Mouse (Mus musculus) lung, adult 2 months (tissue): ENCODE data around the gene P3h2. TPM values are rescaled to one million over a fixed set of nuclear protein-coding genes. Genes with fewer than 3 reads are reported as not detected.

Source experiments
- DNase-seq: peaks from one replicate; pipeline ENCODE4 v3.0.0; 2022
- H3K4me1 ChIP-seq: fragments of 200-500 bp; 2 replicates; pipeline ENCODE4 v1.6.1; 2011; ENCODE audit warnings: low read length; ENCODE audit not compliant: control insufficient read depth, insufficient read depth
- H3K4me3 ChIP-seq: fragments of 200-500 bp; replicated peaks from 2 replicates; pipeline ENCODE3; 2011; ENCODE audit warnings: low read depth, mild to moderate bottlenecking, control low read depth, low read length; ENCODE audit errors: extremely low read depth
- CTCF ChIP-seq: fragments of 200-500 bp; IDR thresholded peaks from 2 replicates; pipeline ENCODE4 v1.5.1; 2011; ENCODE audit warnings: mild to moderate bottlenecking, low read length, control low read depth; ENCODE audit not compliant: insufficient read depth
- POLR2A ChIP-seq: fragments of 200-500 bp; IDR thresholded peaks from 2 replicates; pipeline ENCODE4 v1.6.1; 2011; ENCODE audit warnings: low read depth, mild to moderate bottlenecking, control low read depth, low read length, borderline replicate concordance; ENCODE audit errors: extremely low read depth
- WGBS: fragments of 180-500 bp; shearing (Covaris S2); methylation state at CpG from one replicate; pipeline ENCODE4 v1.1.7; 2018; 5-methylcytosine and 5-hydroxymethylcytosine counted together
- polyA plus RNA-seq: library from polyadenylated mRNA; depleted of rRNA; stranded (reverse); fragments of >200 nt; gene quantifications from 2 replicates; pipeline ENCODE4 v1.2.3, GENCODE M21; 2012

Gene P3h2
- polyA plus RNA-seq, 1 experiment: 6.0 TPM

- no peak for DNase-seq
- 24% methylated on average over 1 of the region's 1 CpGs for WGBS
- H3K4me1 ChIP-seq: peaks cover 4% of the 10 kb centered on the region
- TF ChIP-seq CTCF: no peak
- TF ChIP-seq POLR2A: no peak
- H3K4me3 ChIP-seq: no peak overlapping the region
Measured at GRCm38 (mm10) chr16:25948067-25948466, 157.5 kb downstream of the P3h2 start.

GRCm38 (mm10) chr16:25945151-25945955, 160.2 kb downstream of the P3h2 start:
- H3K4me3 ChIP-seq: no peak overlapping the region
- TF ChIP-seq POLR2A (no peak), CTCF (0 out of 2 replicates have a peak, but pooled peaks have one; percentile 2)
- peaks cover 4% of the 10 kb centered on the region for H3K4me1 ChIP-seq
- 19% methylated on average over 12 of the region's 12 CpGs for WGBS
- DNase-seq: peak; percentile 29

DNA sequence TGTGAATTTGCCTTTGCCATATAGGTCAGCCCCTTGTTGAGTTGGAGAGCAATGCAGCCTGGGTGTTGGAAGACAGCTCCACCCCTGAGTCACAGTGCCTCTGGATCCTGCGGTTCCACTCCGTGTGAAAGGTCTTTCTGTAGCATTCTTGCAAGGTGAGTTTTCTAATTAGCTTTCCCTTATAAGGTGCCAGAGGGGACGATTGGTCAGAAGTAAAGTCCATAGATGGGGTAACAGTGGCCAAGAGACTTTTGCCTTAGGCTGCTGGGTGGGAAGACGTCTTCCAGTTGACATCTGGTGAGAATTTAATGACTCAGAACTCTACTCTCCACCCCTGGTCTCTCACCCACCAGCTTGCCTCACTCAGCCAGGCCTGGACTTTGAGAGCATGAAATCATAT, 163.3 kb downstream of the P3h2 start:
- 55% methylated on average over 4 of the region's 4 CpGs for WGBS
- no peak for DNase-seq
- TF ChIP-seq CTCF: no peak
- TF ChIP-seq POLR2A: no peak
- Histone ChIP-seq H3K4me3 (no peak overlapping the region), H3K4me1 (peaks cover 4% of the 10 kb centered on the region)

GRCm38 (mm10) chr16:25934181-25934580, 171.4 kb downstream of the P3h2 start:
- Histone ChIP-seq H3K4me1 (no peaks in the 10 kb centered on the region), H3K4me3 (no peak overlapping the region)
- no peak for DNase-seq
- TF ChIP-seq POLR2A (no peak), CTCF (no peak)
- WGBS: 73% methylated on average over 2 of the region's 2 CpGs

DNA sequence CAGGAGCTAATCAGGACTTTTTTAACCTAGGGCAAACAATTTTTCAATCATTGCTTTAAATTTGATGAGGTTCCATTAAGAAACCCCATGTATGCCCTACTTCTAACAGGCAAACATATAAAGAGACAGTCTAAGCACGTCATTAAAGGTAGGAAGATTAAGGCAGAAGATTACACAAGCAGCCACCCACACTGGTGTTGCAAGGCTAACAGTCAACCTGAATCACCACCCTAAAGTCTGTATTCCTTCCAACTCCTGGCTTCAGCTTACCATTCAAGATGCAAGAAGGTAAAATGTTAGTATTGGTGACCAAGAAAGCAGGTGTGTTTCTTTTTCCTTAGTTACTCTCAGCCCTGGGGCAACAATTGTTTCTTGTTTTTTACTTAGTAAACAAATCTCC, 193.4 kb downstream of the P3h2 start:
- Histone ChIP-seq H3K4me1 (no peaks in the 10 kb centered on the region), H3K4me3 (no peak overlapping the region)
- TF ChIP-seq POLR2A (no peak), CTCF (no peak)
- WGBS: 61% methylated on average over 1 of the region's 1 CpGs
- DNase-seq: no peak
